Mouse (Mus musculus) neutrophil, adult 65 days (primary cell): ENCODE data around the gene Prrt4. TPM values are rescaled to one million over a fixed set of nuclear protein-coding genes. Genes with fewer than 3 reads are reported as not detected.

Source experiments
- total RNA-seq: library from RNA; stranded (reverse); gene quantifications from 2 replicates; pipeline ENCODE4 v1.2.4, GENCODE M21; 2023

Gene Prrt4
- total RNA-seq = not detected in 2 replicates

DNA sequence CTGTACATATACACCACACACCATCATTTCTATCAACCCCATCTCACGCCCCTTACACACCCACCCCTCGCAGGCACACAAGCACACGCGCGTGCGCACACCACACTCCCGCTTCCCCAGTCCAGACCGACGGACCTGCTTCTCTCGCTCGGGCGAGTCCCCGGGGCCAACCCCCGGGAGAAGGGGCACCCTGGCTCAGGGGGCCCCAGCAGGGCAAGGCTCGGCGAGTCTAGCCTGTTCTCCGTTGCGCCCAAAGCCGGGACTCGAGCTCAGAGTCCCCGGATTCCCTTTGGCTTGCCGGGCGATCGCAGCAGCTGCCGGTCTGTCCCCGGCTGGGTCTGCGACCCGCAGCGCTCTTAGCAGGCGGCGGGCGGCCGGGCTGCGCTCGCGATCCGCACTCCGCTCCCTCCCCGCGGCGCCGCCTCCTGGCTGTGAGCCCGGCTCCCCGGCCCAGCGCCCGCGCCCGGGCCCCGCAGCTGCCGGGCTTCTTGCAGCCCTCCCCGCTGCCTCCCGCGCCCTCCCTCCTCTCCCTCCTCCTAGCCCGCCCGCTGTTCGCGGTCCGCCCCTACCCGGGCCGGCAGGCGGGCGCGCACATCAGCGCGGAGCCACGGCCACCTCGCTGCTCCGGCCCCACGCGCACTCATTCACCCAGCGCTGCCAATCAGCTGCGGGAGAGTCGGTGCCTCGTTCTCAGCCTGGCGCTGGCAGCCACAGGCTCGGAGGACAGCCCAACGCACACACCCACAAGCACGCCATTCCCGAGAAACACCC is at the start of gene Prrt4:
TSS of gene Prrt4 (minus strand) at position 697 of the 771 bp plus-strand sequence.

DNA sequence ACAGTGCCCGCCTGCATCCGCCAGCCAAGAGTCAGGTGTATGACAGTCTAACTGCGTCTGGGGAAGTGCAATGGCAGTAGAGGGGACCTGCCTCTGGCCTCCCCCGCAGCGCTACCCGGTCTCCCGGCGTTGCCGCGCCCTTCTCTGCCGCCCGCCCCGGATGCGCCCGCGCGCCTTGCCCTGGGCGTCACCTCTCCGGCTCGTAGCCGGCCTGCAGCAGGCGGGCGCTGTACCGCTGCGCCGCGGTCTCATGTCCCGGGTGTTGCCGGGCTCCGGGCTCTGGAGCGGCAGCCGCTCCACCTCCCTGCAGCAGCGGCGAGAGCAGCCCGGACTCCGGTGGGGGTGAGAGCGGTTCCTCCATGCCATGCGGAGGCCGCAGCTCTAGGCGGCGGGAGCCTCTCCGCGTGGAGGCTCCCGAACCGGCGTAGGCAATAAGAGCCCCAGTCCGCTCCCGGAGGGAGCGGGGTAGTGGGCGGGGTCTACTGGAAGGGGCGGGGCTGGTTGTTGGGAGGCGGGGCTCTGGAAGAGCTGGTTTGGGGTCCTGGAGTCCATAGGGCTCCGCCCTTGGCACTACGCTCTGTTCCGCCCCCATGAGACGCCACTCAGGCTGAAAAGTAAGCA is 36.6 kb upstream of the Prrt4 start, which contains the start of gene Impdh1:
TSS of gene Impdh1 (minus strand) at position 484 of the 621 bp plus-strand sequence.

DNA sequence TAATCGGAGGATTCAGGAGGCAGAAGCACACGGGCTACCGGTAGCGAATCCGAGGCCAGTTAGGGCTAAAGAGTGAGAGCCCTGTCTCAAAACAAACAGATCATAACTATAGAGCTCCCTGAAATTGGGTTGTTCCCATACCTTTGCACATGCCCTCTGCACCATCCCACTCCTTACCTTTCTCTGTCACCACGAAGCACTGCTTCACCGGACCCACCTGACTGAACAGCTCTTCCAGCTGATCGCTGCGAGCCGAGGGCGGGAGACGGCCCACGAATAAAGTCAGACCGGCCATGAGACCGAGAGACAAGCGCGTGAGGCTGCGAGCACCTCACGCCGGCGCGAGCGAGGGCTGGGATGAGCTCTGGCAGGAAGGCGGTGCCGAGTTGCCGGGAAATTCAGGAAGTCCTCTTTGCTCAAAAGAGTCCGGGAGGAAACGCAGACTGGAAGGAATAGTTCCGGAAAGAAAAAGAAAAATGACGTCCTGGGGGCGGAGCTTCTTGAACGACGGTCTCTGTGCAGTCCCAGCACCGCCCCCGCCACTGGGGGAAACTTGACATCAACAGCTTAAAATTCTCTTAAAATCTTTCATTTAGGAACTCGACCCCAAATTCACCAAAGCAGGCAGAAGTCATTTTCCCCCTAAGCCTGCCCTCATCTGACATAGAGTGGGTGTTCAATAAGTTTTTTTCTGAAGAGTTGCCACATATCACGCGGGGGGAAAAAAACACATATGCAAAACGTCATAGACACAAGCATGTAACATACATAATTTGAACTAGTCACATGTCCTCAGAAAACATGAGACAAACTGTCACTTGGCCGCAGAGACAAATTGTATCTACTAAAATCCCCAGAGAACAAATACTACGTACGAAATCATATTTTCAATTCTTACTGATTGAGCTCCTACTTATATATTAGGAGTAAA is 14.8 kb downstream of the Prrt4 start, which contains the start of gene Rbm28:
TSS of gene Rbm28 (minus strand) at position 693 of the 931 bp plus-strand sequence.

Other genes starting within 250 kb of the Prrt4 start
- not detected in 2 replicates for gene Lep, start 119.4 kb downstream of the Prrt4 start, total RNA-seq
- 23.3 and 25.5 TPM in 2 replicates for gene Rbm28, start 14.6 kb downstream of the Prrt4 start, total RNA-seq
- gene Impdh1, start 36.8 kb upstream of the Prrt4 start, total RNA-seq = 21.5 and 28.5 TPM in 2 replicates
- gene Hilpda, start 92.9 kb upstream of the Prrt4 start, total RNA-seq = 5.3 and 9.7 TPM in 2 replicates
- gene Fam71f2, start 100.0 kb upstream of the Prrt4 start, total RNA-seq = not detected in 2 replicates
- gene Fam71f1, start 139.6 kb upstream of the Prrt4 start, total RNA-seq = not detected in 2 replicates
- 36.3 and 37.3 TPM in 2 replicates for gene Calu, start 168.5 kb upstream of the Prrt4 start, total RNA-seq
- gene Opn1sw, start 208.9 kb upstream of the Prrt4 start, total RNA-seq = not detected in 2 replicates
- gene Ccdc136, start 216.7 kb upstream of the Prrt4 start, total RNA-seq = not detected in 2 replicates